Mouse (Mus musculus): ENCODE measurements around the gene Ccdc172. TPM values are rescaled to one million over a fixed set of nuclear protein-coding genes. Genes with fewer than 3 reads are reported as not detected.

Gene Ccdc172
- polyA plus RNA-seq (2017; shearing (Covaris generic)) = not detected

DNA sequence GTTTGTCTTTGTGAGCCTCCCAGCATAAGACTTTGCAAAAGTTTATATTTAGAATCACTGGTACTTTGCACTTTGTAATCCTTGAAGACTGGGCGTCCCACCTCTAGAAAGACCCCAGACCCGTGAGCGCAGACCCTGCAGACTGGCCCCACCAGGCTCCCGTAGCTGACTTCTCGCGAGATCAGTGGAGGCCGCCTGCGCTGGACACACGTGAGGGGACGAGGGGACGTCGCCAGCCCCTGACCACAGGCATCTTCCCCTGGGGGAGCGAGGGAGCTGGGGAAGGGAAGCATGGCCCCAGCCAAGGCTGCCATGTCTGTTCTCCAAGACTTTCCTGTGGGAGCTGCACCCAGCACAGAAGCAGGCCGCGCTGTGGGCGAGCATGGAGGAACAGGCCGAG, at the start of gene Ccdc172:
Gene Ccdc172 (plus strand): TSS at position 176 of the 400 bp plus-strand sequence.

Other genes starting within 250 kb of the Ccdc172 start
- gene Gfra1, start 56.1 kb upstream of the Ccdc172 start, polyA plus RNA-seq (2017; shearing (Covaris generic)) = not detected
- not detected for gene Pnlip, start 140.5 kb downstream of the Ccdc172 start, polyA plus RNA-seq (2017; shearing (Covaris generic))
- not detected for gene Pnliprp1, start 216.9 kb downstream of the Ccdc172 start, polyA plus RNA-seq (2017; shearing (Covaris generic))
- not detected for gene Pnliprp2, start 247.7 kb downstream of the Ccdc172 start, polyA plus RNA-seq (2017; shearing (Covaris generic))

Data from effector memory CD4-positive, alpha-beta T cell, adult 5 months (primary cell).